Mouse (Mus musculus): ENCODE results near the gene Slc12a8.
A peak's percentile ranks its signal among the peaks of the same experiment; 100 is the strongest.

Gene Slc12a8

DNA sequence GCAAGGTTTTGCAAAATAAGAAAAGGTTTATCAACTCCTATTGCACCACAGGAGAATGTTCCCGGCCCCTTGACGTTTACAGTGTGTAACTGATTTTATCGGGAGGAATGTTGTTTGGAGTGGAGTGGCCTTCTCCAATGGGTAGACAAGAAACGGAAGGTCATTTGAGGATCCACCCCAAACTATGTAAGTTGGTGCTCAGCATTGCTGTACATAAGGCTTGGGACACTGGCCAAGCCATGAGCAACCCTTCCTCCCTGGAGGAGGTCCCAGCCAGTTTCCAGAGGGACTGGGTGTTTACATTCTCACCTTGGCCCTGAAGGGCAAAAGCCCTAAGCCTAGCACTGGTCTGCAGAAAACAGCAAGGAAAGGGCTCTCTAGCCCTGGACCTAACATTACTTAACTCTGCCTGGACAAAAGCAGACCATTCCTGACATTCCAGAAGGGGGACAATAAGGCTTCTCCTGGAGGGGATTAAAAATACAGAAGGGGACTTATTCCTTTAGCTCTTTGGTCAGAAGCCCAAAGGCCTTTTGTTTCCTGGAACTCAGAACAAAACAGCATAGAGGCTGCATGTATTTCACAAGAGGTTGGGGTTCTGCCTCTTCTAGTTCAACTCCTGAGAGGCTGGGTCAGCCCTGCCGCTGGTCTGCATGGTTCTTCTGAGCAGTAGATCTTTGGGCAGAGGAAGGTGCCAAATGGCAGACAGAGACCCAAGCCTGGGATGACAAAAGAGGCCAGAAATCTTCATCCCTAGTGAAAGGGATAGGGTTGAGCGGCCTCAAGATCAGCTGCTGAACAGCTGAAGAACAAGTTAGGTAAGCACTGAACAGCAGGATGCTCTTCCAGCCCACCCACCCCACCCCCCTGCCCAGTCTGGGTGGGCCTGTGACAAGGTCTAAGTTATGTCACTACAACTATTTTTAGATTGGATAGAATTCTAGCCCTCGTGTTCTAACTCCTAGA lies 159.5 kb downstream of the Slc12a8 start:
- DNase-seq, result peak; percentile 34 to 63

DNA sequence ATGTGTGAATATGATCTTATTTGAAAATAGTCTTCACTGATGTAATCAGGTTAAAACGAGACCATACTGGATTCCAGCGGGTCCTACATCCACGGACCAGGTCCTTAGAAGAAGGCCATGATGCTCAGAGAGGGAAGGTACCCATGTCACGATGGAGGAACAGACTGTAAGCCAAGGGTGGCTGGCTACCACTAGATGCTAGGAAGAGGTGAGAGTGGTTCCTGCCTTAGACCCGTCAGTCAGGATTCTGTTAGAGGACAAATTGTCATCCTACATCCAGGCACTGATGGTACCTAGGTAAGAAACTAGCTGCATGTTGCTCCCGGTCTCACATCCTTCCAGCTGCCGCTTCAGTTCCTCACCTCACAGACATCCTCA lies 160.2 kb downstream of the Slc12a8 start:
- DNase-seq, result no peak

DNA sequence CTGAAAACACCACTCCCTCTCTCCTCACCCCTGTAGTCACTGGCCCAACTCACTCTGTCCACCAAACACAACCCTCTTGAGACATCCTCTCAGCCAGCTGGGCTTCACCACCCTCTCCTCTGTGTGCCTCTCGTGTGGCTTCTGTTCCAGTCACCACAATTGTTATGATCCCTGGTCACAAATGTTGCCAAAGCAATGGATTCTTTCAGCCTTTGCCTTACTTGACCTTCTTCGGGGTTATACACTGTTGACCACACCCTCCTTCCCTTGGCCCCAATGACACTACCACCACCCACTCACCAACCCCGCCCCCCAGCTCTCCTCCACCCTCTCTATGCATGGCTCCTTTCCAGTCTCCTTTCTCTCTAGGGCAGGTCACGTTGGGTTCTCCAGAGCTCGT lies 160.8 kb downstream of the Slc12a8 start:
- DNase-seq, result no peak

DNA sequence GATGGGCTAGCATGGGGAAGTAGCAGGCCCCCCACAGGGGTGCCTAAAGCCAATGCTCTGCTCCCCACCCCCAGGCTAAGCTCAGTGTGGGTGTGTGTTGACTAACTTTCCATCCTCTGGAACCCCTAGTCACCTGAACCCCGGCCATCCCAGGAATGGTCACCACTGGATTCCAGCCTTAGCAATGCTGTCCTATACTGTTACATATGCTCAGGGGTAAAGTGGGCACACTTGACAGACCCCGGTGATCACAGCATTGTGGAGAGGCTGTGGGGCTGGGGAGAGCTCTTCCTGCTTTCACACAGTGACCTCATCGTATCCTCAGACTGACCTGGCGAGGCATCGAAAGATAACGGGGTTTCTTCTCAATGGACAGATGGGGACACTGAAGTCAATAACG lies 163.1 kb downstream of the Slc12a8 start:
- no peak for DNase-seq

DNA sequence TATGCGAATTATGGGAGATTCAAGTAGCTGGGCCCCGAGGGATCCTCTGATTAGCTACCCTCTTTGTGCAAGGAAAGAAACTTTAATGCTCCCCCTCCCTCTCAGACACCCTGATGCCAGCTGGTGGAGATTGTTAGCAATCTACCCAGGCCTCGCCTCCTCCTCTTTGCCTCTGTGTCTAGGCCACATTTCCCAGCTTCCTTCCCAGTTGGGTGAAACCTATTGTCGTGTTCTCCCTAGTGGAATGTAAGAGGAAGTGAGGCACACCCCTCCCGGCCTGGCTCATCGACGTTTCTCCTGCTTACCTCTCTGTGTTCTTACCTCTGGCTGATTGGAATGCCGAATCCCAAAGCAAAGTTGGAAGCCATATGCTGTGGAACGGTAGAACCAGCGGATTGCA lies 163.7 kb downstream of the Slc12a8 start:
- DNase-seq, result peak; percentile 32 to 52

DNA sequence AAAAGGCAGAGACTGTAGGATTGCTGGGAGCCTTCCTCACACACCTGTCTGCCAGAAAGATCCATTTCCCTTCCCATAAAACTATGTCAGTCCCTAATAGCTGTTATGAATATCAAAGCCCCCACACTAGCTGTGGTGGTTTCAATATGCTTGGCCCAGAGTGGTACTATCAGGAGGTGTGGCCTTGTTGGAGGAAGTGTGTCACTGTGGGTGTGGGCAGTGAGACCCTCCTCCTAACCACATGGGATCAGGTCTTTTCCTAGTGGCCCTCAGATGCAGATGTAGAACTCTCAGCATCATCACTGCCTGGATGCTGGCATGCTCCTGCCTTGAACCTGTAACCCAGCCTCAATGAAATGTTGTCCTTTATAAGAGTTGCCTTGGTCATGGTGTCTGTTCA lies 164.5 kb downstream of the Slc12a8 start:
- no peak for DNase-seq

DNA sequence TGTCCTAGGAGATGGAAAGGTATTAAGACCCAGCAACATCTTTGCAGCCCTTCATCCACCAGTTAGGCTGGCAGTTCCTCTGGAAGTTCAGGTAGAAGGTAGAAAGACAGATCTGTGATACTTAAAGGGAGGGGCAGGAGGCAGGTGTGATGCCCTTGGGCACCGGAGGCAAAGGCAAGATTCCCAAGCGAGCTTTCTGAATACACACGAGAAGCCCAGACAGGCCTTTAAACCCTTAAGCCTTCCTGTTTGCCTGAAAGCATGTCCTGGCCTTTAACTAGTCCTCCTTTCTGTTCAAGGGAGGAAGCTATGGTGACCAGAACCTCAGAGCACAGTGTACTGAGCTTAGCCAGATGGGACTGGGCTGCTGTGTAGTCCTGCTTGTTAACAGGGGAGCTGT lies 165.5 kb downstream of the Slc12a8 start:
- DNase-seq, result no peak

DNA sequence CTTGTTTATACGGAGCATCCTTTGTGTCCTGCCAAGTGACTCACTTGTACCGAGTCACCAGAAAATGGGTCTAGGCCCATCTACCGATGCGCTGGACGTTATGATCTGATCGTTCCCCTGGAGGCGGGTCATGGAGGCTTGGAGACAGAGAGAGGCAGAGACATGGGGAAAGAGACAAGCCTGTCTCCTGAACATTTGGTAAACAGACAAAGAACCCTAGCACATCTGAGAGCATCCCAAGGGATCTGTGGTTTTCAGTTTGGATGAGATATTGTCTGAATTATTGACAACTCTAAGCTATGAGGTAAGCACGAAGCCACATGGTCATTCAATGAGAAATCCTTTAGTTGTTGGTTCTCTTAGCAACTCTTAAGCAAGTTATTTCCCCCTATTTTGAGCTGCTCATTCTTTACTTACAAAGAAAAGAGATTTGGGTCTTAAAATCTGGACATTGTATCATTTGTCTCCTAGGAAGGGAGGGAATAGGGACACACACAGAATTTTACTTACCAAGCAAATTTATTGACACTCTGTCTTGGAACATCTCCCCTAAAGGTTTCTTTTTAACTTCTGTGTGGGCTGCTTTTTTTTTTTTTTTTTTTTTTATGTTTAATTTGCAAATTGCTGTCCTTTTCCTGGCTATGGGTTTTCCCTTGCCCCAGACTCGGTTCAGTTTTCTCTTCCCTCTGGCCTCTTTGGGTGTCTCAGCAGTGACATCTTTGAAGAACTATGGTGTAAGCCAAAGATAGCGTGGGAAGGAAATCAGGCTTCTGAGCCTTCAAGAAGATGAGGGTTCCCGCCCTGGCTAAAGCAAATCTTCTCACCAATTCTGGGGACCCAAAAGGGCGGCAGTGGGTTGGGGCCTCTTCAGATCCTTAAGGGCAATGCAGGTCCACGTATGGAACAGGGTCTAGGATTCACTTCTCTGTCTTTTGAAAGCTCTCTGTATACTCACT lies 166.4 kb downstream of the Slc12a8 start:
- DNase-seq, result no peak

DNA sequence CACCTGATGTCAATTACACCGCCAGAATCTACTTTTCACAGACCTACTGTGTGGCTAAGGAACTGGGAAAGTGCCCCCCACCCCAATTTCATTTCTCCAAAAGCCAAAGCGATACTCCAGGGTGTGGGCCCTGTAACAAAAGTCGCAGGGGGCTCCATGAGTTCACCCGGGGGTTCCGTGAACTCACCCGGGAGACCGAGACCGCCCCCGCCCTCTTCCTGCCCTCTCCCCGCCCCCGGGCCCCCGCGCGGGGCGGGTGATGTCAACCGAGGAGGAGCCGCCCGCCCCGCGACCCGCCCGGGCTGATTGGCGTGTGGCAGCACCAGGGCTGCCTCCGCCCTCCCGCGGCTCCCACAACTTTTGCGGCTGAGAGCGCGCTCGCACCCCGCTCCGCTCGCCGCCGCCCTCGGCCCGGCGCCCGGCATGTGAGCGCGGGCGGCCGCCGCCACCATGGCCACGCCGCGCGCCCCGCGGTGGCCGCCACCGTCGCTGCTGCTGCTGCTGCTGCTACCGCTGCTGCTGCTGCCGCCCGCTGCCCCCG lies 167.1 kb downstream of the Slc12a8 start, which contains the start of gene Heg1:
Heg1 (plus strand) TSS at position 209 of the 541 bp plus-strand sequence.
- peak; percentile 62 to 65 for DNase-seq

DNA sequence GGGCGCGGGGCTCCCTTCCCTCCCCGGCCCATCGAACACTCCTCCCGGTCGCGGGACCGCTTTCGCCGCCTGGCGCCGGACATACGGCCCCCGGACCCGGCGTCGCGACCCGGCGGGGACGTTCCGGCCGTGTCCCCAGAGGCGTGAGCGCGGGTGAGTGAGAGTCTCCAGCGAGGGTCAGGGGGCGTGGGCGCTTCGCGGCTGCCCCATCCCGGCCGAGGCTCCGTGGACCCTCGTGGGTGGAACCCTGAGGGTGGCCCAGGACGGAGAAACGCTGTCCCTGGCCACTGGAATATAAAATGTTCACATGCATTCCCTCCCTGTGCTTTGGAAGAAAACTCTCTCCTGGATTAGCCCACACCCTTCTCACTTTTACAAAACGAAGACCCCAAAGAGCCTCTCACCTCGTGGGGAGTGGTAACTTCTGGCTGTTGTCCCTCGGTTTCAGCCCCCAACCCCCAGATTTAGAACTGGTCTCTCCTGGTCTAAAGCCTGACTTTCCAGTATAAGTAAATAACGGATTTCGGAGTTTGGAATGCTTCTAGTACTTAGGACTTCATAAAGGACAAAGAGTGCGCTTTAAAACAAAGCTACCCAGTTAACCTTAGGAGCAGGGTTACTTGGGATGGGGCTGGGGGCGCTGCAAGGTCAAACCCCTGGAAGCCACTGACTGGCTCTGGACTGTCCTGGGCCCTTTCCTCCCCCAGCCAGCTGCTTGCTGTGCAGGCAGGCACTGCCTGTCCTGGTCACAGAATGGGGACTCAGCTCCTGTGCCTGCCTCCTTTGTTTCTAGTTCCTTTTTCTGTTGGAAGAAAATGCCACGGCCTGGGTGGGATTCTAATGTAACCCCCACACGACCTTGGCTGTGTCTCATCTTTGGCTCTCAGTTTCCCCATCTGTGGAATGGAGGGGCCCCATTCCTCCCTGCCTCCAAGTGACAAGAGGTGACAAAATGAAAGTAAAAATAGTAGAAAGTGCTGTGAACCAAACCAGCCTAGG lies 167.9 kb downstream of the Slc12a8 start:
- peak in 1 of 2 experiments; percentile 16 for DNase-seq

DNA sequence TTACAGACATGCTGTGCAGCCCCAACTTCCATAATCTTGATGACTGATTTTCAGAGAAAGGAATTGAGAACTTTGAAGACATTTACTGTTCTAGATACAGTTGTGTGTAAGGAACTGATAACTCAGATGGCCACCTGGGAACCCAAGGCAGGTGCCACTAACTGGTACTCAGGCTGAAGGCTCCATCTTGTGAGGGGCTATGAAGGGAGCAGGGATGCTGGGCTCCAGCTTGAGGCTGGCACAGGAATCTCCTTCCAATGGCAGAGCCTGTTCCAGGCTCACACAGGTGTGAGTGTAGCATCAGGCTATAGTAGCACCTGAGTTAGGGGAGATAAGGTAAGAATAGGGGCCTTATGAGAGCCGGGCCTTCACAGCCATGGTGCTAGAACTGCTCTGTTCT lies 168.9 kb downstream of the Slc12a8 start:
- DNase-seq, result no peak

DNA sequence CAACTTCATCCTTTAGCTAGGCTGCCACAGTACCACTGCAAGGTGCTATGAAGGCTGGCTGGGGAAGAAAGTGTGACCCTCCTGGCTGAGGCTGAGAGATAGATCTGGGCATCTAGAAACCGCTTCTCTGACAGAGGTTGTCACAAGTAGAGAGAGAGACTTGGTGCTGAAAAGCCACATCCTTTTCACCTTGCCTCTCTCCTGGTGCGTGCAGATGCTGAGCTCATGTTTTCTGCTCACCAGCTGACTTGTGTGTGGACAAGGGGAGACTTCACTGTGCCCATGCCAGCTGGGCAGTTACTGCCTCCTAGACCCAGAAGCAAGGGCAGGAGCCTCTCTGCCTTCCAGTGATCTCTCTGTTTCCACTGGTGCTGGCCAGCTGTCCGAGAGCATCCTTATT lies 170.6 kb downstream of the Slc12a8 start:
- no peak for DNase-seq

DNA sequence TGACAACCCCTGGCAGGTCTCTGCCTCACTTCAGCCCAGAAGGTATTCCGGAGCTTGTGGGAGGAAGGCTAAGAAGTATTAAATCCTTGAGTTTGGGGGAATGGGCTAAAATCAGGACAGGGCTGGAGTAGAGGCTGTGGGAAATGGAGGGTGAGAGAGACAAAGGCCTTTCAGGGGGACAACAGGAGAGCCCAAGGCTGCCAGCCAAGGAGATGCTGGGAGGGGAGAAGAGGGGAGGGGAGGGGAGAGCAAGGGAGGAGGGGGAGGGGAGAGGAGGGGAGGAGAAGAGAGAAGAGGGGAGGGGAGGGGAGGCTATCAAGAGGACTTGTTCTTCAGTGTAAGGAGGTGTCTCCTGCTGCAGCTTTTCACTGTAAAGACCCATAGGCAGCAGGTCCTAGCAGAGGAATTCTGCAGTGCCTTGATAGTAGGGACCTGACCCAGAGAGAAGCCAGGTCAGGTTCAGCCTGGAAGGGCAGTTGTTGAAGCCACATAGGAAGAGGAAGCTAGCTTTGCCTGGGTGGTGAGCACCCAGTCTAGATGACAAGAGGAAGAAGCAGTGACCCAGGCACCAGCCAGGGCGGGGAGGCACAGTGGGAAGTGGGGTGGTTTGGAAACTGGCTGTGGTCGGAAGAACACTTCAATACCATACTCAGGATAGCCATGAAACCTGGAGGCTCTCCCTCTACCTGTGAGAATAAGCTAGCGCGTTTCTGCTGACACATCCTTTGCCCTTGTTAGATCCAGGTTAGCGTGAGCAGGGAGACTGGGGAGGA lies 174.0 kb downstream of the Slc12a8 start:
- DNase-seq, result no peak

DNA sequence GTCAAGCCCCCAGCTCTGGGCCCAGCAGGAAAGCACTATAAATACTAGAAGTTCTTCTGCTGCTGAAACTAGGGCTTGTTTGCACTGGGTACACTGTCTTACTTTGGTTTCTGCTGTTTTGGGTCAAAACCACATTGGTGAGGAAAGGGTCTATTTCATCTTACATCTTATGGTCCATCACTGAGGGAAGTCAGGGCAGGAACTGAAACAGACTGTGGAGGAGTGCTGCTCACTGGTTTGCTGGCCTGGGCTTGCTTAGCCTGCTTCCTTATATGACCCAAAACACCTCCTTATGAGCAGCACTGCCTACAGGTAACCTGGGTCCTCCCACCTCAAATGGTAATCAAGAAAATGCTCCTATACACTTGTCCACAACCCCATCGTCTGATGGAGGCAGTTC lies 176.4 kb downstream of the Slc12a8 start:
- no peak for DNase-seq

DNA sequence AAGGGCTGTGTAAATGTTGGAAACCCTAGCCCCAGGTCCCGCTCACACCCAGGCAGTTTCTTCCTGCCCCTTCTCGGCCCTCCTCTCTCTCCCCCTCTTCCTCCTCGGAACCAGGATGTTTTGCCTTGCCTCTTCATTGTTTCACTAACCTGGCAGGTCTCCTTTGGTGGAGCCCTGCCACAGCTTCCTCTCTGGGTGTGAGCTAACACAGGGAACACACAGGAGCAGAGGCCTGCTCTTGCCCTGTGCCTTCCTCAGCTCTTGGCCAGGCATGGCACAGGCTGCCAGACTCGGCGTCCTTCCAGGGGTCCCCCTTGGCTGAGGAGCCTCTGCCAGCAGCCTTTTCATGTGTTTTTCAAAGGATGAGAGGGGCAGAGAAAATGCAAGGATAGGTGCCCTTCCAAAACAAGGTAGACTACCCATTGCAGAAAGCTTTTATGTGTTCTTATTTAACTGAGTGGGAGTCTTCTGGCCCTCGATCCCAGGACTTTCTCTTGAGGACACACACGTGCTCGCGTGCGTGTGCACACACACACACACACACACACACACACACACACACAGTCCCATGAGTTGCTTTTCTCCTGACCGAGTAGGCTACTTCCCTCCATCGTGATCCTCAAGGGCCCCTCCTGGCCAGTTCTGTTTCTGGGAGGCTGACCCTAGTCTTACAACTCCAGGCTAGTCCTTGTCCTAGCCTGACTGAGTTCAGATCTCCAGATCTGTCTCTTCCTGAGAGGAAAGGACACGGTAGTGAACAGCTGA lies 179.9 kb downstream of the Slc12a8 start:
- no peak for DNase-seq

DNA sequence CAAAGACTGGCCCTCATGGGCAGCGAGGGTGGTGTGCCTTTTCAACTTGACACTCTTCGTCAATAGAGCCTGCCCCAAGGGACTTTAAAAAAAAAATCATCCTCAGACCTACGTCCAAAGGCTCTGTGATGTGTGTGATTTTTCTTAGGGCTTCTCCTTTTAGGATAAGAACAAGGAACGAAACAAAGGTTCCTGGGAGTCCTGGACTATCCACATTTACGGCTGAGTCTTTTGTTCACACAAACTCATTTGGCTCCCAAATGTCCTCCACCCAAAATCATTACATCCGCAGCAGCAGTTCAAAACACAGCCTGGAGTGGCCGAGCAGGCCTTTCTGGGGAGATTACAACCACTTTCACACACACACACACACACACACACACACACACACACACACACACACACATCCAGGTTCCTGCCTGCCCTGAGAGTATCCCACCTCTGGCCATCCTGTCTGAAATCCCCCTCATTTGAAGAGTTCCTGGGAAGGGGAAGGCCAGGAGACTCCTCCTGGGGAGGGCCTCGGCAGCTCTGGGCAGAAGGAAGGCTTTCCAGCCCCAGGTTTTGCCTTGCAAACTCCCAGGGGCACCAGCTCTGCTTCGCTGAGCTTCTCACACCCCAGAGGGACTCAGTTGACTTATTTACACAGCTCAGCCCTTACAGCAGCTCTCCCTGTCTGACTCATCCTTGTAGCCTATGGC lies 180.6 kb downstream of the Slc12a8 start:
- no peak for DNase-seq

DNA sequence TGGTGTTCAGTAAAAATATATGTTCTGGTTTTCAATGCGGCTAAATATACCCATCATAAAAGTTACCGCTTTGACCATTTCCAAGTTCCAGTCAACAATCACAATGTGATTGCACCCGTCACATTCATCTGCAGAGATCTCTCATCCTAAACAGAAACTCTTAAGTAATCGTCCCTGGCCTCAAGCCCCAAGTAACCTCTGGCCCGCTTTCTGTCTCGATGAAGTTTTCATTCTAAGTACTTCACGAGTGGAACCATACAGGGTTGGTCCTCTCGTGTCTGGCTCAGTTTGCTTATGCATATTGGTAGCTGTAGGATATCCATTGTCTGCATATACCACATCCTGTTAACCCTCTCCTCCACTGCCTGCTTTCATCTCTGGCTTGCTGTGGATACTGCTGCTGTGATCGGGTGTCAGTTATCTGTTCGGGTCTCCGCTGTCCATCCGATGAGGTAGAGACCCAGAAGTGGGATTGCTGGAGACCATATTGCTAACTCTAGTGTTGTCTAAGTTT lies 181.2 kb downstream of the Slc12a8 start:
- no peak for DNase-seq

DNA sequence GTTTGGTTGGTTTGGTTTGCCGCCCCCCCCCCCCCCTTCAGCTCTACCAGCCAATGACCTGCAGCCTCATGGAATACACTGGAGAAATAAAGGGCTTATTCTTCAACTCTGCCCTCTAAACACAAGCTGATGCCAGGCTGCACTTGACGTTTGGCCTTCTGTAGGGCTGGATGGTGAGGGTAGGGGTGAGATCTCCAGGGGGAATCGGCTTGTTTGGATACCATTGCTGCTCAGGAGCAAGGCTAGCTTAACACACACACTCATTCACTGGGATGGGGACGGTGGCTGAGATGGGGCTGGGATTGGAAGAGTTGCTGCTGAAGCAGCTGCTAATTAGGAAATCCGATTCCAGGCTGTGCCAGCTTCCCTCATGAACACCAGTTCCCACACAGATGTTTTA lies 183.5 kb downstream of the Slc12a8 start:
- DNase-seq, result no peak

DNA sequence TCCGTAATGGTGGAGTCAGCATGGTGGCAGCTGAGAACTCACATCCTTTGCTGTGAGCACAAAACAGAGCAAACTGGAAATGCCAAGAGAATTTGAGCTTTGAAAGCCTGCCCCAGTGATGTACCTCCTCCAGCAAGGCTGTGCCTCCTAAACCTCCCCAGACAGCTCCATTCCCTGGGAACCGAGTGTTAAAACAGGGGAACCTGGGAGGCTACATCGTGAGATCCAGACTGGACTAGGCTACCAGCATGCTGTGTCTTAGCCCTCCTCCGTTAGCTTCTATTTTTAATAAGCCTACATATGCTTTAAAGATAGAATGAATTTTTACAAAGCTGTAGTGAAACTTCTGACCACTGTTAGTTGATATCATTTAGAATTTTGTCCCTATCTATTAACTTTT lies 184.7 kb downstream of the Slc12a8 start:
- no peak for DNase-seq
